Mouse (Mus musculus) small intestine, adult 2 months (tissue): ENCODE measurements around the gene Crk.

ENCODE experiments used
- CTCF ChIP-seq: fragments of 200-500 bp; IDR thresholded peaks from 2 replicates; pipeline ENCODE4 v1.5.1; 2012; ENCODE audit warnings: low read depth, mild to moderate bottlenecking, control low read depth, inconsistent platforms, low read length, moderate library complexity, mixed read lengths; ENCODE audit not compliant: insufficient replicate concordance, insufficient read length; ENCODE audit errors: extremely low read depth
- POLR2A ChIP-seq: fragments of 200-500 bp; IDR thresholded peaks from 2 replicates; pipeline ENCODE4 v1.6.1; 2012; ENCODE audit warnings: low read depth, mild to moderate bottlenecking, control low read depth, inconsistent platforms, low read length, moderate library complexity

GRCm38 (mm10) chr11:75732434-75733226 is 53.6 kb downstream of the Crk start, which contains the start of gene Ywhae:
- TF ChIP-seq POLR2A (peak; percentile 87), CTCF (no peak)
